Mouse (Mus musculus): ENCODE measurements at regions not wholly inside any gene's neighbourhood (a gene's known extent, or its start where the extent isn't known, plus 50 kb on each side); places are given as distances from the start of the nearest gene placed in this dataset.

DNA sequence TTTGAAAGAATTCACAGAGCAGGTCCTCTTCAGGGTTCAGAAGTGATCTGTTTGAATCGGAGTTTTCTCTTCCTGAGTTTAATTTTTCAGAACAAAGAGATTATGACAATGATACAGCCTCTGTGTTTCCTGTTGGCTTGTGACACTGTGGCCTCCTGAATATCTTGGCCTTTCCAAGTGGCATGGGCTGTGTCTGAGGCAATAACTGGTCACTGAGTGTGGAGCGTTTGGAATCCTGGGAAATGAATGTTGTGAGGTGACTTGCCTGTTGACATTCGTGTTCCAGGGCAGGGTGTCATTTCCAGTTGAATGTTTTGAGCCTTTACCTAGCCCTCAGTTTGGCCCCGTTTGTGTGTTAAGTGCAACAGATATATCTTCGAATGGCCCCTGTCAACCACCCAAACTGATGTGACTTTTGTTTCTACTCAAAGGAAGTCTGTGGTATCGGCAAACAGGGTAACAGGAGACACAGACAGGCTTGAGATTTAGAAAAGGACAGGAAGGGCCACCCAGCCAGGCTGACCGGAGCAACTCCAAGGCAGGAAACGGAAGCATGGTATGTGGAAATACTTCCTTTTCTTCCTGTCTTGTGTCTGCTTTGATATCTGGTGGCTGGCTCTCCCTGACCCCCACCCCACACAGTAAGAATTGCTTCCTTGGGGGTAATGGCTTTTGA is 52.3 kb upstream of the Mef2a start:
- Histone ChIP-seq H3K36me3 (replicated peaks) (no peaks in the 10 kb centered on the region), H3K4me2 (no peak overlapping the region), H3K4me1 (0 out of 2 replicates have a peak, but pooled peaks cover 4% of the 10 kb centered on the region), H3K27me3 (replicated peaks) (no peaks in the 10 kb centered on the region), H3K27ac (no peak overlapping the region), H3K9ac (no peak overlapping the region), H3K9me3 (no peaks in the 10 kb centered on the region), H3K4me3 (no peak overlapping the region)
- ATAC-seq (replicated peaks) = no peak
- 90% methylated on average over 8 of the region's 8 CpGs for WGBS

Data from midbrain, embryonic 15.5 days (tissue).